Mouse (Mus musculus): ENCODE results near the gene Gemin5. TPM values are rescaled to one million over a fixed set of nuclear protein-coding genes. Genes with fewer than 3 reads are reported as not detected.
"Not testable (repeated sequence)": the region's sequence is repeated elsewhere in the genome, so short reads cannot be mapped to it uniquely, and the experiment has no call there.

Gemin5 gene
- total and polyA plus RNA-seq, 2 experiments from 2014 or later = 9.1 to 18.4 TPM

- Histone ChIP-seq H3K4me3 (ENCODE audit: low read depth, low read length) (no peak overlapping the region), H3K4me1 (ENCODE audit: insufficient read depth) (no peaks in the 10 kb centered on the region), H3K9me3 (ENCODE audit: low read length) (no peaks in the 10 kb centered on the region), H3K36me3 (ENCODE audit: insufficient read depth) (no peaks in the 10 kb centered on the region), H3K4me2 (ENCODE audit: low read depth) (no peak overlapping the region), H3K9ac (no peak overlapping the region), H3K27me3 (ENCODE audit: insufficient read depth, low read length) (no peaks in the 10 kb centered on the region), H3K27ac (ENCODE audit: low read depth, low read length) (no peak overlapping the region)
- WGBS = 48% methylated on average over 4 of the region's 4 CpGs
- DNase-seq (no peak), ATAC-seq (no peak)
- no peak for TF ChIP-seq CTCF (IDR thresholded peaks at IDR 0.05; ENCODE audit: low read depth)
Measured at GRCm38 (mm10) chr11:58193860-58194520, 25.7 kb upstream of the Gemin5 start.

GRCm38 (mm10) chr11:58193326-58193725 lies 25.0 kb upstream of the Gemin5 start:
- Histone ChIP-seq H3K9ac (no peak overlapping the region), H3K9me3 (ENCODE audit: low read length) (no peaks in the 10 kb centered on the region), H3K36me3 (ENCODE audit: insufficient read depth) (no peaks in the 10 kb centered on the region), H3K27me3 (ENCODE audit: insufficient read depth, low read length) (no peaks in the 10 kb centered on the region), H3K4me1 (ENCODE audit: insufficient read depth) (no peaks in the 10 kb centered on the region), H3K4me3 (ENCODE audit: low read depth, low read length) (no peak overlapping the region), H3K27ac (ENCODE audit: low read depth, low read length) (no peak overlapping the region), H3K4me2 (ENCODE audit: low read depth) (no peak overlapping the region)
- DNase-seq (no peak), ATAC-seq (no peak)
- no peak for TF ChIP-seq CTCF (IDR thresholded peaks at IDR 0.05; ENCODE audit: low read depth)
- 55% methylated on average over 3 of the region's 3 CpGs for WGBS

DNA sequence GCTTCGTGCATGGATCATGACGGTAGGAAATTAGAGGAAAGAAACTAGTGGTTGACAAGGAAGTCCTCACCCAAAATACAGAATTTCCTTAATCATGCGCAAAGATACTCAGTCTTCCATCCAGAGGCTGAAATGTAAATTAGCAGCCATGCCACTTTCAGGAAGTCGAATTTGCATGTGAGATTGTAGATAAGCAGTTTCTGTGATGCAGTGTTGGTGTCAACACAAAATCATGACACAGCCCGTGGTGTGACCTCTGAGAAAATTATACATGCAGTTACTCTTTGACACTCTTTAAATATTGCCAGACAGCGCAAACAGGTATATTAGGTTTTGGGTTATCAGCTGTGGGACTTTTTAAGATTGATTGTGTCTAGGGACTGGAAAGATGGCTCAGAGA lies 21.3 kb upstream of the Gemin5 start:
- Histone ChIP-seq H3K27me3 (ENCODE audit: insufficient read depth, low read length) (no peaks in the 10 kb centered on the region), H3K4me2 (ENCODE audit: low read depth) (no peak overlapping the region), H3K27ac (ENCODE audit: low read depth, low read length) (no peak overlapping the region), H3K4me3 (ENCODE audit: low read depth, low read length) (no peak overlapping the region), H3K9ac (no peak overlapping the region), H3K9me3 (ENCODE audit: low read length) (no peaks in the 10 kb centered on the region), H3K36me3 (ENCODE audit: insufficient read depth) (no peaks in the 10 kb centered on the region), H3K4me1 (ENCODE audit: insufficient read depth) (no peaks in the 10 kb centered on the region)
- ATAC-seq (no peak), DNase-seq (no peak)
- WGBS = 96% methylated on average over 6 of the region's 6 CpGs
- TF ChIP-seq CTCF (IDR thresholded peaks at IDR 0.05; ENCODE audit: low read depth) = no peak

- H3K4me1 ChIP-seq (ENCODE audit: insufficient read depth) = no peaks in the 10 kb centered on the region
- no peak for TF ChIP-seq CTCF (IDR thresholded peaks at IDR 0.05; ENCODE audit: low read depth)
- no peak overlapping the region for H3K9ac ChIP-seq
- H3K4me2 ChIP-seq (ENCODE audit: low read depth) = no peak overlapping the region
- H3K27me3 ChIP-seq (ENCODE audit: insufficient read depth, low read length) = no peaks in the 10 kb centered on the region
- 94% methylated on average over 3 of the region's 3 CpGs for WGBS
- ATAC-seq (no peak), DNase-seq (no peak)
- H3K9me3 ChIP-seq (ENCODE audit: low read length) = no peaks in the 10 kb centered on the region
- no peak overlapping the region for H3K4me3 ChIP-seq (ENCODE audit: low read depth, low read length)
- no peak overlapping the region for H3K27ac ChIP-seq (ENCODE audit: low read depth, low read length)
- 0 out of 2 replicates have a peak, but pooled peaks cover 7% of the 10 kb centered on the region for H3K36me3 ChIP-seq (ENCODE audit: insufficient read depth)
Measured at GRCm38 (mm10) chr11:58183579-58183978, 15.2 kb upstream of the Gemin5 start.

DNA sequence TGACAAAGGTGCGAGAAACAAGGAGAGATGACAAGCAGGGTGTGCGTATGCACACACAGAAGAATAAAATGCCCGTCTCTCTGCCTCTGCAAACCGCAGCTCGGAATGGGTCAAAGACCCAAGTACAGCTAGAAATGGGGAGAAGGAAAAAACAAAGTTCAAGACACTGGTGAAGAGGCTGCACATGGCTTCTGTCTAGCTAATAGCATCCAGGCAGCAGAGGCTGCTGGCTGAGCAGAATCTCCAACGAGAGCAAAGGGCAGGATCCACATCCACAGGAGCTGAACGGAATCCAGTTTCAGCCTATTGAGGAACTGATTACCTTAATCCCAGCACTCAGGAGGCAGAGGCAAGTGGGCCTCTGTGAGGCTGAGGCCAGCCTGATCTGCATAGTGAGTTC lies 12.4 kb upstream of the Gemin5 start:
- ATAC-seq (no peak), DNase-seq (no peak)
- H3K27ac ChIP-seq (ENCODE audit: low read depth, low read length) = no peak overlapping the region
- H3K4me1 ChIP-seq (ENCODE audit: insufficient read depth) = no peaks in the 10 kb centered on the region
- TF ChIP-seq CTCF (IDR thresholded peaks at IDR 0.05; ENCODE audit: low read depth) = no peak
- H3K4me3 ChIP-seq (ENCODE audit: low read depth, low read length) = no peak overlapping the region
- H3K9me3 ChIP-seq (ENCODE audit: low read length) = no peaks in the 10 kb centered on the region
- H3K4me2 ChIP-seq (ENCODE audit: low read depth) = no peak overlapping the region
- H3K36me3 ChIP-seq (ENCODE audit: insufficient read depth) = peaks cover 33% of the 10 kb centered on the region
- 90% methylated on average over 7 of the region's 7 CpGs for WGBS
- no peaks in the 10 kb centered on the region for H3K27me3 ChIP-seq (ENCODE audit: insufficient read depth, low read length)
- no peak overlapping the region for H3K9ac ChIP-seq

DNA sequence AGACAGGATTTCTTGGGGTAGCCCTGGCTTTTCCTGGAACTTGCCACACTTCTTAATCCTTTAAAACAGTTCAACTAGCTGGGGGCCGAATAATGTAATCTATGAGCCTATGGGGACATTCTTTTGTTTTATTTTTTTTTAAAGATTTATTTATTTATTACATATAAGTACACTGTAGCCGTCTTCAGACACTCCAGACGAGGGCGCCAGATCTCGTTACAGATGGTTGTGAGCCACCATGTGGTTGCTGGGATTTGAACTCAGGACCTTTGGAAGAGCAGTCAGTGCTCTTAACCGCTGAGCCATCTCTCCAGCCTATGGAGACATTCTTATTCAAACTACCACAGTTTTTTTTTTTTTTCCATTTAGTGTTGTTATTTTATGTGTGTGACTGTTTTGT lies 11.6 kb upstream of the Gemin5 start:
- not testable (repeated sequence) for DNase-seq; H3K9me3 ChIP-seq (ENCODE audit: low read length); H3K27me3 ChIP-seq (ENCODE audit: insufficient read depth, low read length); H3K4me1 ChIP-seq (ENCODE audit: insufficient read depth); H3K4me2 ChIP-seq (ENCODE audit: low read depth); H3K9ac ChIP-seq; ATAC-seq; H3K27ac ChIP-seq (ENCODE audit: low read depth, low read length); H3K4me3 ChIP-seq (ENCODE audit: low read depth, low read length)
- WGBS = 96% methylated on average over 6 of the region's 6 CpGs
- H3K36me3 ChIP-seq (ENCODE audit: insufficient read depth) = peaks cover 41% of the 10 kb centered on the region

DNA sequence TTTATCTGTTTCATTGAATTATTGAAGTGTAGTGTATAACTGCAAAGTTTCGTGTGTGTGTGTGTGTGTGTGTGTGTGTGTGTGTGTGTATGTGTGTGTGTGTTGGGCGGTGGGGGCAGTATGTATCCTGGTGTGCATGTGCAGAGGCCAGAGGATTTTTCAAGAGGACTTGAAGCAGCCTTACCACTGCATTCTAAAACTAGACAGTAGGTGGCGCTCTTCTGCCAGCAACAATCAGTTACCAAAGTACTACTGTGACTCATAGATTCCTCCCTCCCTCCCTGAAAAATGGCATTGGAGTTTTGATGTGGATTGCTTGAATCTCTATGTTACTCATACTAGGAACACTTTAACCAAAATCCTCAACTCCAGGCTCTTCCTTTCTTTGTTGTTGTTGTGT lies 11.2 kb upstream of the Gemin5 start:
- Histone ChIP-seq H3K4me1 (ENCODE audit: insufficient read depth) (no peaks in the 10 kb centered on the region), H3K9ac (no peak overlapping the region), H3K27ac (ENCODE audit: low read depth, low read length) (no peak overlapping the region), H3K4me3 (ENCODE audit: low read depth, low read length) (no peak overlapping the region), H3K27me3 (ENCODE audit: insufficient read depth, low read length) (no peaks in the 10 kb centered on the region), H3K4me2 (ENCODE audit: low read depth) (no peak overlapping the region), H3K36me3 (ENCODE audit: insufficient read depth) (peaks cover 43% of the 10 kb centered on the region), H3K9me3 (ENCODE audit: low read length) (no peaks in the 10 kb centered on the region)
- peak; percentile 89 for TF ChIP-seq CTCF (IDR thresholded peaks at IDR 0.05; ENCODE audit: low read depth)
- peak; percentile 74 for ATAC-seq
- peak; percentile 90 for DNase-seq
- 16% methylated on average over 3 of the region's 3 CpGs for WGBS
